Mouse (Mus musculus): ENCODE measurements around the gene Reep6. TPM values are rescaled to one million over a fixed set of nuclear protein-coding genes. Genes with fewer than 3 reads are reported as not detected.

Gene Reep6
- polyA plus RNA-seq, 1 experiment from 2014 or later = 61.4 TPM

- Histone ChIP-seq H3K4me1 (peaks cover 67% of the 10 kb centered on the region), H3K27ac (no peak overlapping the region), H3K36me3 (no peaks in the 10 kb centered on the region), H3K27me3 (replicated peaks) (peaks cover 96% of the 10 kb centered on the region), H3K9me3 (replicated peaks) (no peaks in the 10 kb centered on the region), H3K4me3 (0 out of 2 replicates have a peak overlapping the region, but pooled peaks have one; percentile 47), H3K9ac (no peak overlapping the region), H3K4me2 (peak overlapping the region; percentile 71)
- 20% methylated on average over 26 of the region's 26 CpGs for WGBS (ENCODE audit: insufficient replicate concordance)
- ATAC-seq = no peak
Measured at GRCm38 (mm10) chr10:80348981-80349380, 19.2 kb downstream of the Reep6 start.

- Histone ChIP-seq H3K4me3 (no peak overlapping the region), H3K4me2 (no peak overlapping the region), H3K9ac (no peak overlapping the region), H3K36me3 (no peaks in the 10 kb centered on the region), H3K4me1 (peaks cover 53% of the 10 kb centered on the region), H3K27me3 (replicated peaks) (peaks cover 99% of the 10 kb centered on the region), H3K27ac (no peak overlapping the region), H3K9me3 (replicated peaks) (no peaks in the 10 kb centered on the region)
- ATAC-seq = peak; percentile 75
- WGBS (ENCODE audit: insufficient replicate concordance) = 4% methylated on average over 7 of the region's 7 CpGs
Measured at GRCm38 (mm10) chr10:80350292-80350691, 20.5 kb downstream of the Reep6 start.

GRCm38 (mm10) chr10:80351896-80352295 is 22.1 kb downstream of the Reep6 start:
- no peak overlapping the region for H3K4me2 ChIP-seq
- no peak overlapping the region for H3K27ac ChIP-seq
- H3K36me3 ChIP-seq = no peaks in the 10 kb centered on the region
- H3K27me3 ChIP-seq (replicated peaks) = peaks cover 100% of the 10 kb centered on the region
- H3K4me1 ChIP-seq = peaks cover 55% of the 10 kb centered on the region
- no peak for ATAC-seq
- H3K9ac ChIP-seq = no peak overlapping the region
- no peak overlapping the region for H3K4me3 ChIP-seq
- H3K9me3 ChIP-seq (replicated peaks) = no peaks in the 10 kb centered on the region
- WGBS (ENCODE audit: insufficient replicate concordance) = 19% methylated on average over 11 of the region's 11 CpGs

GRCm38 (mm10) chr10:80352727-80353126 is 23.0 kb downstream of the Reep6 start:
- peaks cover 50% of the 10 kb centered on the region for H3K4me1 ChIP-seq
- no peak overlapping the region for H3K4me2 ChIP-seq
- WGBS (ENCODE audit: insufficient replicate concordance) = 36% methylated on average over 8 of the region's 8 CpGs
- H3K36me3 ChIP-seq = no peaks in the 10 kb centered on the region
- no peak overlapping the region for H3K9ac ChIP-seq
- peaks cover 100% of the 10 kb centered on the region for H3K27me3 ChIP-seq (replicated peaks)
- no peaks in the 10 kb centered on the region for H3K9me3 ChIP-seq (replicated peaks)
- ATAC-seq = no peak
- no peak overlapping the region for H3K27ac ChIP-seq
- no peak overlapping the region for H3K4me3 ChIP-seq

- Histone ChIP-seq H3K9ac (no peak overlapping the region), H3K27me3 (replicated peaks) (peaks cover 100% of the 10 kb centered on the region)
- 16% methylated on average over 9 of the region's 9 CpGs for WGBS (ENCODE audit: insufficient replicate concordance)
Measured at GRCm38 (mm10) chr10:80355431-80355830, 25.7 kb downstream of the Reep6 start.

GRCm38 (mm10) chr10:80356001-80356682 is 26.4 kb downstream of the Reep6 start, which contains the start of gene Plk5:
Plk5 (plus strand) TSS chr10:80356459.
- Histone ChIP-seq H3K4me2 (peak within 1 kb of the TSS; percentile 46), H3K4me1 (peaks cover 32% of the 10 kb centered on the region; the same call in 1 of the 2 replicates), H3K36me3 (no peaks in the 10 kb centered on the region), H3K9me3 (replicated peaks) (no peaks in the 10 kb centered on the region), H3K4me3 (peak within 1 kb of the TSS; percentile 16), H3K27me3 (replicated peaks) (peaks cover 100% of the 10 kb centered on the region), H3K27ac (no peak within 1 kb of the TSS), H3K9ac (no peak within 1 kb of the TSS)
- no peak for ATAC-seq
- 3% methylated on average over 52 of the region's 53 CpGs for WGBS (ENCODE audit: insufficient replicate concordance)

More at GRCm38 (mm10) chr10:80355431-80355830, 25.7 kb downstream of the Reep6 start:
- Histone ChIP-seq H3K4me2 (no peak overlapping the region), H3K36me3 (no peaks in the 10 kb centered on the region), H3K9me3 (replicated peaks) (no peaks in the 10 kb centered on the region), H3K4me3 (no peak overlapping the region), H3K4me1 (peaks cover 35% of the 10 kb centered on the region), H3K27ac (no peak overlapping the region)
- ATAC-seq = no peak

GRCm38 (mm10) chr10:80356737-80357136 is 27.0 kb downstream of the Reep6 start:
- Histone ChIP-seq H3K27ac (no peak overlapping the region), H3K36me3 (no peaks in the 10 kb centered on the region), H3K4me2 (peak overlapping the region; percentile 46), H3K4me1 (peaks cover 31% of the 10 kb centered on the region; the same call in 1 of the 2 replicates), H3K9ac (no peak overlapping the region), H3K4me3 (peak overlapping the region; percentile 16), H3K9me3 (replicated peaks) (no peaks in the 10 kb centered on the region), H3K27me3 (replicated peaks) (peaks cover 100% of the 10 kb centered on the region)
- 5% methylated on average over 34 of the region's 34 CpGs for WGBS (ENCODE audit: insufficient replicate concordance)
- ATAC-seq = no peak

- H3K27me3 ChIP-seq (replicated peaks) = peaks cover 98% of the 10 kb centered on the region
- ATAC-seq = 0 out of 2 replicates have a peak, but pooled peaks have one; percentile 5
- H3K9ac ChIP-seq = no peak overlapping the region
- no peak overlapping the region for H3K27ac ChIP-seq
- peaks cover 25% of the 10 kb centered on the region; the same call in 1 of the 2 replicates for H3K4me1 ChIP-seq
- H3K9me3 ChIP-seq (replicated peaks) = no peaks in the 10 kb centered on the region
- H3K36me3 ChIP-seq = no peaks in the 10 kb centered on the region
- H3K4me3 ChIP-seq = peak overlapping the region; percentile 3; the same call in 1 of the 2 replicates
- WGBS (ENCODE audit: insufficient replicate concordance) = 27% methylated on average over 7 of the region's 7 CpGs
- H3K4me2 ChIP-seq = no peak overlapping the region
Measured at GRCm38 (mm10) chr10:80357336-80357735, 27.6 kb downstream of the Reep6 start.

GRCm38 (mm10) chr10:80357994-80358639 is 28.4 kb downstream of the Reep6 start:
- H3K9me3 ChIP-seq (replicated peaks) = no peaks in the 10 kb centered on the region
- peaks cover 18% of the 10 kb centered on the region; the same call in 1 of the 2 replicates for H3K4me1 ChIP-seq
- no peaks in the 10 kb centered on the region for H3K36me3 ChIP-seq
- H3K4me2 ChIP-seq = peak overlapping the region; percentile 38
- peak overlapping the region; percentile 3 for H3K4me3 ChIP-seq
- H3K27me3 ChIP-seq (replicated peaks) = peaks cover 98% of the 10 kb centered on the region
- 10% methylated on average over 30 of the region's 31 CpGs for WGBS (ENCODE audit: insufficient replicate concordance)
- no peak overlapping the region for H3K9ac ChIP-seq
- ATAC-seq = 0 out of 2 replicates have a peak, but pooled peaks have one; percentile 25
- H3K27ac ChIP-seq = no peak overlapping the region

- WGBS (ENCODE audit: insufficient replicate concordance) = 41% methylated on average over 6 of the region's 6 CpGs
- H3K4me2 ChIP-seq = no peak overlapping the region
- H3K4me1 ChIP-seq = no peaks in the 10 kb centered on the region
- no peak overlapping the region for H3K4me3 ChIP-seq
- no peaks in the 10 kb centered on the region for H3K36me3 ChIP-seq
- 0 out of 2 replicates have a peak, but pooled peaks cover 5% of the 10 kb centered on the region for H3K9me3 ChIP-seq (replicated peaks)
- no peak for ATAC-seq
- H3K9ac ChIP-seq = no peak overlapping the region
- peaks cover 98% of the 10 kb centered on the region for H3K27me3 ChIP-seq (replicated peaks)
- H3K27ac ChIP-seq = no peak overlapping the region
Measured at GRCm38 (mm10) chr10:80363734-80364133, 34.0 kb downstream of the Reep6 start.

GRCm38 (mm10) chr10:80365736-80366135 is 36.0 kb downstream of the Reep6 start:
- no peak overlapping the region for H3K27ac ChIP-seq
- no peaks in the 10 kb centered on the region for H3K4me1 ChIP-seq
- no peak for ATAC-seq
- H3K36me3 ChIP-seq = no peaks in the 10 kb centered on the region
- H3K9ac ChIP-seq = no peak overlapping the region
- no peak overlapping the region for H3K4me3 ChIP-seq
- H3K9me3 ChIP-seq (replicated peaks) = 0 out of 2 replicates have a peak, but pooled peaks cover 5% of the 10 kb centered on the region
- no peak overlapping the region for H3K4me2 ChIP-seq
- peaks cover 91% of the 10 kb centered on the region for H3K27me3 ChIP-seq (replicated peaks)
- WGBS (ENCODE audit: insufficient replicate concordance) = 48% methylated on average over 6 of the region's 6 CpGs

- peaks cover 85% of the 10 kb centered on the region for H3K27me3 ChIP-seq (replicated peaks)
- WGBS (ENCODE audit: insufficient replicate concordance) = 55% methylated on average over 5 of the region's 5 CpGs
Measured at GRCm38 (mm10) chr10:80367954-80368353, 38.2 kb downstream of the Reep6 start.

More at GRCm38 (mm10) chr10:80367954-80368353, 38.2 kb downstream of the Reep6 start:
- H3K27ac ChIP-seq = no peak overlapping the region
- H3K4me1 ChIP-seq = peaks cover 7% of the 10 kb centered on the region; the same call in 1 of the 2 replicates
- H3K4me2 ChIP-seq = no peak overlapping the region
- H3K9ac ChIP-seq = no peak overlapping the region
- H3K4me3 ChIP-seq = no peak overlapping the region
- H3K9me3 ChIP-seq (replicated peaks) = 0 out of 2 replicates have a peak, but pooled peaks cover 5% of the 10 kb centered on the region
- no peaks in the 10 kb centered on the region for H3K36me3 ChIP-seq
- ATAC-seq = no peak
